Mouse (Mus musculus) hindbrain, embryonic 15.5 days (tissue): ENCODE data around the gene Lrfn3. TPM values are rescaled to one million over a fixed set of nuclear protein-coding genes. Genes with fewer than 3 reads are reported as not detected.

Source experiments
- ATAC-seq: fragments of 200-750 bp; cut with Nextera tagmentation; 2 replicates; pipeline ENCODE4 v1.8.0; 2017; ENCODE audit warnings: low read depth, moderate number of reproducible peaks, moderate TSS enrichment; ENCODE audit not compliant: low FRiP score
- H3K27ac ChIP-seq: fragments of 300-500 bp; sonication (generic); replicated peaks from 2 replicates; pipeline ENCODE4 v1.5.1; 2015; ENCODE audit warnings: mild to moderate bottlenecking, inconsistent platforms
- H3K27me3 ChIP-seq: fragments of 300-500 bp; sonication (generic); 2 replicates; pipeline ENCODE4 v1.6.1; 2015; ENCODE audit warnings: control low read depth, inconsistent platforms
- H3K36me3 ChIP-seq: fragments of 300-500 bp; sonication (generic); 2 replicates; pipeline ENCODE4 v1.6.1; 2015; ENCODE audit warnings: control low read depth, inconsistent platforms
- H3K4me1 ChIP-seq: fragments of 300-500 bp; sonication (generic); replicated peaks from 2 replicates; pipeline ENCODE4 v1.6.1; 2015; ENCODE audit warnings: control low read depth, inconsistent platforms
- H3K4me2 ChIP-seq: fragments of 300-500 bp; sonication (generic); 2 replicates; pipeline ENCODE4 v1.6.1; 2015; ENCODE audit warnings: moderate library complexity, mild to moderate bottlenecking, inconsistent platforms
- H3K4me3 ChIP-seq: fragments of 300-500 bp; sonication (generic); 2 replicates; pipeline ENCODE4 v1.5.1; 2015; ENCODE audit warnings: mild to moderate bottlenecking, inconsistent platforms
- H3K9ac ChIP-seq: fragments of 300-500 bp; sonication (generic); 2 replicates; pipeline ENCODE4 v1.6.1; 2015; ENCODE audit warnings: inconsistent platforms
- H3K9me3 ChIP-seq: fragments of 300-500 bp; sonication (generic); 2 replicates; pipeline ENCODE4 v1.6.1; 2016; ENCODE audit warnings: control low read depth, inconsistent platforms
- WGBS: fragments of 180-500 bp; shearing (Covaris S2); methylation state at CpG from one replicate; pipeline ENCODE4 v1.1.7; 2015; 5-methylcytosine and 5-hydroxymethylcytosine counted together
- polyA plus RNA-seq: library from polyadenylated mRNA; unstranded; fragments of >200 nt; fragmentation: Nextera tagmentation; extraction: Ambion mirVana; gene quantifications from 2 replicates; pipeline ENCODE4 v1.2.1, GENCODE M21; 2015

Lrfn3 gene
- 14.3 and 15.7 TPM in 2 replicates for polyA plus RNA-seq

GRCm38 (mm10) chr7:30362652-30363343, at the start of gene Lrfn3:
Gene Lrfn3, minus strand, starts transcription at chr7:30362772.
- peak within 1 kb of the TSS; percentile 89 for H3K9ac ChIP-seq
- peak within 1 kb of the TSS; percentile 83 for H3K4me2 ChIP-seq
- peak; percentile 83 for ATAC-seq
- peak within 1 kb of the TSS; percentile 71 for H3K4me3 ChIP-seq
- 0 out of 2 replicates have a peak, but pooled peaks cover 4% of the 10 kb centered on the region for H3K27me3 ChIP-seq
- peaks cover 2% of the 10 kb centered on the region for H3K36me3 ChIP-seq
- H3K27ac ChIP-seq = peak within 1 kb of the TSS; percentile 63
- no peaks in the 10 kb centered on the region for H3K9me3 ChIP-seq
- H3K4me1 ChIP-seq = peaks cover 59% of the 10 kb centered on the region
- whole genome bisulfite sequencing = 2% methylated on average over 24 of the region's 55 CpGs

- H3K27ac ChIP-seq = no peak overlapping the region
- H3K27me3 ChIP-seq = no peaks in the 10 kb centered on the region
- no peak for ATAC-seq
- H3K9ac ChIP-seq = no peak overlapping the region
- H3K36me3 ChIP-seq = no peaks in the 10 kb centered on the region
- no peak overlapping the region for H3K4me2 ChIP-seq
- H3K9me3 ChIP-seq = no peaks in the 10 kb centered on the region
- no peak overlapping the region for H3K4me3 ChIP-seq
- H3K4me1 ChIP-seq = no peaks in the 10 kb centered on the region
- WGBS = 78% methylated on average over 3 of the region's 3 CpGs
Measured at GRCm38 (mm10) chr7:30411023-30411422, 48.5 kb upstream of the Lrfn3 start.

GRCm38 (mm10) chr7:30409789-30410188, 47.2 kb upstream of the Lrfn3 start:
- no peak for ATAC-seq
- Histone ChIP-seq H3K36me3 (no peaks in the 10 kb centered on the region), H3K4me2 (no peak overlapping the region), H3K4me3 (no peak overlapping the region), H3K9ac (no peak overlapping the region), H3K27ac (no peak overlapping the region), H3K27me3 (no peaks in the 10 kb centered on the region), H3K9me3 (no peaks in the 10 kb centered on the region), H3K4me1 (no peaks in the 10 kb centered on the region)
- WGBS = 86% methylated on average over 2 of the region's 2 CpGs

GRCm38 (mm10) chr7:30408639-30409038, 46.1 kb upstream of the Lrfn3 start:
- Histone ChIP-seq H3K4me3 (no peak overlapping the region), H3K36me3 (no peaks in the 10 kb centered on the region), H3K4me2 (no peak overlapping the region), H3K9me3 (no peaks in the 10 kb centered on the region), H3K27ac (no peak overlapping the region), H3K4me1 (no peaks in the 10 kb centered on the region), H3K27me3 (no peaks in the 10 kb centered on the region), H3K9ac (no peak overlapping the region)
- WGBS = 85% methylated on average over 3 of the region's 3 CpGs
- no peak for ATAC-seq

GRCm38 (mm10) chr7:30402343-30402742, 39.8 kb upstream of the Lrfn3 start:
- Histone ChIP-seq H3K9ac (no peak overlapping the region), H3K4me3 (no peak overlapping the region), H3K27me3 (no peaks in the 10 kb centered on the region), H3K4me2 (no peak overlapping the region), H3K9me3 (no peaks in the 10 kb centered on the region), H3K4me1 (0 out of 2 replicates have a peak, but pooled peaks cover 4% of the 10 kb centered on the region), H3K36me3 (no peaks in the 10 kb centered on the region), H3K27ac (no peak overlapping the region)
- WGBS = 74% methylated on average over 4 of the region's 4 CpGs
- no peak for ATAC-seq

GRCm38 (mm10) chr7:30399671-30400070, 37.1 kb upstream of the Lrfn3 start:
- no peak for ATAC-seq
- Histone ChIP-seq H3K9ac (no peak overlapping the region), H3K4me2 (no peak overlapping the region), H3K27ac (no peak overlapping the region), H3K27me3 (no peaks in the 10 kb centered on the region), H3K9me3 (no peaks in the 10 kb centered on the region), H3K4me1 (0 out of 2 replicates have a peak, but pooled peaks cover 4% of the 10 kb centered on the region), H3K36me3 (no peaks in the 10 kb centered on the region), H3K4me3 (no peak overlapping the region)
- WGBS = 37% methylated on average over 7 of the region's 7 CpGs

GRCm38 (mm10) chr7:30394871-30395270, 32.3 kb upstream of the Lrfn3 start:
- Histone ChIP-seq H3K4me3 (no peak overlapping the region), H3K27me3 (no peaks in the 10 kb centered on the region), H3K4me2 (no peak overlapping the region), H3K9me3 (no peaks in the 10 kb centered on the region), H3K4me1 (0 out of 2 replicates have a peak, but pooled peaks cover 4% of the 10 kb centered on the region), H3K9ac (no peak overlapping the region), H3K36me3 (no peaks in the 10 kb centered on the region), H3K27ac (no peak overlapping the region)
- no peak for ATAC-seq
- WGBS = 52% methylated on average over 2 of the region's 2 CpGs

- no peaks in the 10 kb centered on the region for H3K36me3 ChIP-seq
- H3K27me3 ChIP-seq = no peaks in the 10 kb centered on the region
- no peak overlapping the region for H3K4me3 ChIP-seq
- no peak overlapping the region; the same call in 1 of the 2 replicates for H3K27ac ChIP-seq
- H3K4me2 ChIP-seq = no peak overlapping the region
- H3K9me3 ChIP-seq = no peaks in the 10 kb centered on the region
- ATAC-seq = no peak
- WGBS = 65% methylated on average over 11 of the region's 11 CpGs
- no peaks in the 10 kb centered on the region for H3K4me1 ChIP-seq
- no peak overlapping the region for H3K9ac ChIP-seq
Measured at GRCm38 (mm10) chr7:30394379-30394778, 31.8 kb upstream of the Lrfn3 start.

- no peaks in the 10 kb centered on the region for H3K36me3 ChIP-seq
- H3K9ac ChIP-seq = no peak overlapping the region
- H3K4me1 ChIP-seq = no peaks in the 10 kb centered on the region
- H3K9me3 ChIP-seq = no peaks in the 10 kb centered on the region
- H3K27ac ChIP-seq = no peak overlapping the region
- no peak overlapping the region for H3K4me2 ChIP-seq
- H3K27me3 ChIP-seq = no peaks in the 10 kb centered on the region
- H3K4me3 ChIP-seq = no peak overlapping the region
- no peak for ATAC-seq
- 83% methylated on average over 4 of the region's 4 CpGs for WGBS
Measured at GRCm38 (mm10) chr7:30393631-30394030, 31.1 kb upstream of the Lrfn3 start.

GRCm38 (mm10) chr7:30392746-30393520, 30.4 kb upstream of the Lrfn3 start:
- Histone ChIP-seq H3K27me3 (no peaks in the 10 kb centered on the region), H3K4me1 (no peaks in the 10 kb centered on the region), H3K9ac (no peak overlapping the region), H3K9me3 (no peaks in the 10 kb centered on the region), H3K36me3 (no peaks in the 10 kb centered on the region), H3K27ac (no peak overlapping the region), H3K4me3 (no peak overlapping the region), H3K4me2 (no peak overlapping the region)
- ATAC-seq = no peak
- WGBS = 74% methylated on average over 4 of the region's 4 CpGs

GRCm38 (mm10) chr7:30384106-30384505, 21.5 kb upstream of the Lrfn3 start:
- WGBS = 86% methylated on average over 9 of the region's 9 CpGs
- no peaks in the 10 kb centered on the region for H3K27me3 ChIP-seq
- H3K4me3 ChIP-seq = no peak overlapping the region
- no peak overlapping the region for H3K27ac ChIP-seq
- H3K9me3 ChIP-seq = no peaks in the 10 kb centered on the region
- H3K4me2 ChIP-seq = no peak overlapping the region
- no peaks in the 10 kb centered on the region for H3K36me3 ChIP-seq
- H3K4me1 ChIP-seq = no peaks in the 10 kb centered on the region
- ATAC-seq = no peak
- no peak overlapping the region for H3K9ac ChIP-seq

- no peaks in the 10 kb centered on the region for H3K27me3 ChIP-seq
- no peaks in the 10 kb centered on the region for H3K9me3 ChIP-seq
- no peaks in the 10 kb centered on the region for H3K4me1 ChIP-seq
- H3K36me3 ChIP-seq = no peaks in the 10 kb centered on the region
- no peak overlapping the region for H3K27ac ChIP-seq
- H3K4me3 ChIP-seq = no peak overlapping the region
- H3K9ac ChIP-seq = no peak overlapping the region
- WGBS = 62% methylated on average over 5 of the region's 5 CpGs
- H3K4me2 ChIP-seq = no peak overlapping the region
- ATAC-seq = no peak
Measured at GRCm38 (mm10) chr7:30380061-30380460, 17.5 kb upstream of the Lrfn3 start.
